Mouse (Mus musculus) G1E (cell line): ENCODE data around the gene Rnf185. TPM values are rescaled to one million over a fixed set of nuclear protein-coding genes. Genes with fewer than 3 reads are reported as not detected.

Experiments
- ATAC-seq: 2 replicates; pipeline ENCODE4 v1.8.0; 2016; ENCODE audit warnings: mild to moderate bottlenecking; ENCODE audit not compliant: insufficient number of reproducible peaks, poor library complexity, low FRiP score, severe bottlenecking; ENCODE audit errors: extremely low read depth
- DNase-seq: peaks from one replicate; pipeline ENCODE4 v3.0.0; 2012; ENCODE audit warnings: low spot score
- H3K27me3 ChIP-seq: 2 replicates; pipeline ENCODE4 v1.6.1; 2012; ENCODE audit warnings: mild to moderate bottlenecking, low read length, inconsistent platforms; ENCODE audit not compliant: insufficient read depth
- H3K36me3 ChIP-seq: replicated peaks from 2 replicates; pipeline ENCODE3; 2012; ENCODE audit warnings: mild to moderate bottlenecking, inconsistent platforms
- H3K4me1 ChIP-seq: 2 replicates; pipeline ENCODE4 v1.6.1; 2012; ENCODE audit warnings: low read depth, low read length, inconsistent platforms, mixed read lengths; ENCODE audit not compliant: insufficient read depth
- H3K4me3 ChIP-seq: 2 replicates; pipeline ENCODE4 v1.5.1; 2012; ENCODE audit warnings: low read depth, mild to moderate bottlenecking, inconsistent platforms, low read length, moderate library complexity, mixed read lengths
- H3K9me3 ChIP-seq: replicated peaks from 2 replicates; pipeline ENCODE4 v1.6.1; 2012; ENCODE audit warnings: inconsistent platforms
- CTCF ChIP-seq: IDR thresholded peaks from 2 replicates; pipeline ENCODE4 v1.5.1; 2012; ENCODE audit warnings: low read depth, low read length, inconsistent platforms, mixed read lengths
- GATA1 ChIP-seq: IDR thresholded peaks from 2 replicates; pipeline ENCODE4 v1.6.1; 2012; ENCODE audit warnings: borderline replicate concordance, low read length, inconsistent platforms, mixed read lengths
- GATA2 ChIP-seq: IDR thresholded peaks from 2 replicates; pipeline ENCODE4 v1.6.1; 2012; ENCODE audit warnings: low read depth, low read length, inconsistent platforms, borderline replicate concordance
- POLR2AphosphoS5 ChIP-seq: IDR thresholded peaks from 2 replicates; pipeline ENCODE4 v1.6.1; 2012; ENCODE audit warnings: low read depth, low read length, inconsistent platforms; ENCODE audit not compliant: insufficient replicate concordance
- TAL1 ChIP-seq: conservative IDR thresholded peaks from 2 replicates; pipeline ENCODE4 v1.6.1; 2012; ENCODE audit warnings: low read depth, low read length, inconsistent platforms, mixed read lengths
- polyA plus RNA-seq: library from polyadenylated mRNA; stranded (reverse); fragments of >175 nt; gene quantifications from 2 replicates; pipeline ENCODE4 v1.2.3, GENCODE M21; 2012
- total RNA-seq, 2 experiments: library from RNA; stranded (forward) in 1 of 2; stranded (reverse) in 1 of 2; fragments of 200-1000 nt in 1 of 2; fragments of >200 nt in 1 of 2; fragmentation: Nextera tagmentation in 1 of 2; gene quantifications; 2 replicates each; pipeline ENCODE4 v1.2.3; 2014 to 2017

The Rnf185 gene
- total and polyA plus RNA-seq, 3 experiments = 2.7 to 17.4 (median 13.4) TPM

DNA sequence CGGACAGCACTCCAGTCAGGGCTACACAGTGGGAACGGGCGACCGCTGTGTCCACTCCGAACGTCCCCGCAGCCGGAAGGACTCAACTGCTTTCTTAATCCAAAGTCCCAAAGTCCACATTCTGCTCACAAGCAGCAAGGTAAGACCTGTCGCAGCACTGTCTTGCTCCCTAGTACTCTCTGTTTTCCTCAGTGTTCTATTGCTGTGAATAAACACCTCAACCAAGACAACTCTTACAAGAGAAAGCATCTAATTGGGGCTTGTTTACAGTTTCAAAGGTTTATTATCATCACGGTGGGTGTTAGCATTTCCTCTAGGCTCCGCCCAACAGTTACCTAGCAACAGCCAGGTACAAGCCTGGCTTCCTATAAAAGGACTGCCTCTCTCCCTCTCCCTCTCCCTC is 19.3 kb upstream of the Rnf185 start:
- Histone ChIP-seq H3K27me3 (peaks cover 21% of the 10 kb centered on the region), H3K36me3 (no peaks in the 10 kb centered on the region), H3K4me1 (no peaks in the 10 kb centered on the region), H3K4me3 (no peak overlapping the region), H3K9me3 (no peaks in the 10 kb centered on the region)
- ATAC-seq (no peak), DNase-seq (no peak)
- TF ChIP-seq GATA1 (no peak), GATA2 (no peak), CTCF (no peak), POLR2AphosphoS5 (no peak), TAL1 (no peak)

DNA sequence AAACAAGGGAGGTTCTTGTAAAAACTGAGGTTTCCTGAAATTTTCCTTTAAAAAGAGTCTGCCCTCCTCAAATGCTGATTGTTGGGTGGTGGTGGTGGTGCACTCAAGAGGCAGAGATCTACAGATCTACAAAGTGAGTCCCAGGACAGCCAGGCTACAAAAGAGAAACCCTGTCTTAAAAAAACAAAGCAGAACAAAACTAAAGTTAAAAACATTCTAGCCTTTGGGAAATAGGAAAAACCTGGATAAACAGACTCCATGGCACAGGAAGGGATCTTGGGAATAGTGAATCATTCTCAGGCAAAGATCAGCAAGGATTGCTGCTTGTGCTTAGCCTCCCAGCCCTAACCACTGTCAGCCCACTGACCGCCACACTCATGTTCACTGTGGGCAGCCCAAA is 10.7 kb upstream of the Rnf185 start:
- Histone ChIP-seq H3K4me1 (peaks cover 7% of the 10 kb centered on the region; the same call in 1 of the 2 replicates), H3K27me3 (peaks cover 16% of the 10 kb centered on the region), H3K9me3 (no peaks in the 10 kb centered on the region), H3K4me3 (no peak overlapping the region), H3K36me3 (no peaks in the 10 kb centered on the region)
- no peak for DNase-seq
- no peak for TF ChIP-seq POLR2AphosphoS5
- TF ChIP-seq CTCF = no peak
- no peak for TF ChIP-seq GATA2
- no peak for TF ChIP-seq GATA1
- ATAC-seq = no peak

DNA sequence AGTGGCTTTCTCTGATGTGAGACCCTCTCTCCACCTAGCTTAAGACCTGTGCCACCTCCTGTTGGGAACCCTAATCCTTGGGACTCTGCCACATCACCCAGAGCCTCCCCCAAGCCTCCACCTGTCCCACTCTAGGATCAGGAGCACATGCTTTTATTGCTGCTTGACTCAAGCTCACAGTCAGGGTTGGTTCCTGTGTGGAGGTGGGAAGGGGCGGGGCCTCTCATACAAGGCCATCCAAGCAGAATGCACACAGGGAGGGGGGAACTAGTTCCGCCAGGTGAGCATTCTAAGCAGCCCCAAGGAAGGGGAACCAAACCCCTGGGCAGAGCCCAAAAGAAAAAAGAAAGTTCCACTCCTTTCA is 6.9 kb upstream of the Rnf185 start:
- H3K27me3 ChIP-seq = peaks cover 7% of the 10 kb centered on the region
- TF ChIP-seq GATA1 (no peak), TAL1 (no peak)
- H3K36me3 ChIP-seq = peaks cover 30% of the 10 kb centered on the region
- no peak overlapping the region for H3K4me3 ChIP-seq
- ATAC-seq (no peak), DNase-seq (no peak)
- peaks cover 9% of the 10 kb centered on the region; the same call in 1 of the 2 replicates for H3K4me1 ChIP-seq
- H3K9me3 ChIP-seq = no peaks in the 10 kb centered on the region

DNA sequence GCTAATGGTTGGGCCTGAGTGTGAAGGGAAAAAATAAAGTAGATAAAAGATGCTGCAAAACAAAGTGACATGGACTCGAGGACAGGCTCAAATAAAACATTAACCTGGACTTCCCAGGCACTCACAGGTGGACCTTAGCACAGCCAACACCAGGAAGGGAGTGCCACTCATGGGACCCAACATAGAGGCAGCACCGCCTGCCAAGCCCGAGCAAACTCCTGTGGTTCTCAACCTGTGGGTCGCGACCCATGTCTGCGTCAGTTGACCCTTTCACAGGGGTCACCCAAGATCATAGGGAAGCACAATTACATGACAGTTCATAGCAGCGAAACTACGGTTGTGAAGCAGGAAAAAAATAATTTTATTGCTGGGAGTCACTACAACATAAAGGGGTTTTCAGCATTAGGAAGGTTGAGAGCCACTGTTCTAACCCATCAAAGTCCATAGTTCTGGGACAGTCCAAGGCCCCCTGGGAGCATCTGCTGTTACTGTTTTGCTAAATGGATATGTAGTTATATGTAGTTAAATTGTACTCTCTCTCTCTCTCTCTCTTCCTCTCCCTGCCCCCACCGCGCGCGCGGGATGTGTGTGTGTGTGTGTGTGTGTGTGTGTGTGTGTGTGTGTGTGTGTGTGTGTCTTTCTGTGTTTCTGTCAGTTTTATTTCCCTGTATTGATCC is 6.4 kb upstream of the Rnf185 start:
- Histone ChIP-seq H3K36me3 (peaks cover 34% of the 10 kb centered on the region), H3K9me3 (no peaks in the 10 kb centered on the region), H3K27me3 (peaks cover 7% of the 10 kb centered on the region), H3K4me1 (peaks cover 13% of the 10 kb centered on the region), H3K4me3 (no peak overlapping the region)
- ATAC-seq = no peak
- TF ChIP-seq GATA2 (no peak), TAL1 (no peak), GATA1 (no peak), POLR2AphosphoS5 (no peak), CTCF (no peak)
- DNase-seq = no peak

DNA sequence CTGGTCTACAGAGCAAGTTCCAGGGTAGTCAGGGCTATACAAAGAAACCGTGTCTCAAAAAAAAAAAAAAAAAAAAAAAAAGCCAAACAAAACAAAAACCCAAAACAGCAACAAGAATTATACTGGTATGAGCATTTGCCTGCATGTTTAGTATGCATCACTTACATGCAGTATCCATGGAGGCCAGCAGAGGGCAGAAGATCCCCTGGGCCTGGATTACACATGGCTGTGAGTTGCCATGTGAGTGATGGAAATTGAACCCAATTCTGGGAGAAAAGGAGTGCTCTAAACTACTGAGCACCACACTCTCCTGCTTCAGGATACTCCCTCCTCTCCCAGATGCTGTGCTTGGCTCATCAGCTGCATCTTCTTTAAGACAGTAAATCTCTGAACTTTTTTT is 4.2 kb upstream of the Rnf185 start:
- Histone ChIP-seq H3K9me3 (no peaks in the 10 kb centered on the region), H3K27me3 (peaks cover 4% of the 10 kb centered on the region), H3K4me3 (no peak overlapping the region), H3K36me3 (peaks cover 37% of the 10 kb centered on the region), H3K4me1 (peaks cover 27% of the 10 kb centered on the region)
- no peak for ATAC-seq
- peak; percentile 14 for DNase-seq
- TF ChIP-seq TAL1 (no peak), CTCF (peak; percentile 92)

DNA sequence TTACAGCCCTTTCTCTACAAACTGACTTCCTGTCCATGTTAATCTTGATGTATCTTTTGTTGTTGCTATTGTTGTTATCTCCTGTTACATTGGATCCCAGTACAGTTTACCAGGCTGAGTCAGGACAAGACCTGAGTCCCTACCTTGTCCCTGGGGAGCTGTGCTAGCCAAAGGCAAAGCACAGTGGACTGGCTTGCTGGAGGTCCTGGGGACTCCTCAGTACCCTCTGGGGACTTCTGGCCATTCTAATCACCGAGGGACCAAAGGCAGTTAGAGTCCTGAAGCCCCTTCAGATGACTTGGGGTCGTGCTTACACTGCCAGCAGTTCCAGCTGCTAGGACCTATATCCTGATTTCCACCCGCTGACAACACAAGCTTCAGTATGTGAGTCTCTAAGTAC is 2.3 kb upstream of the Rnf185 start:
- no peak for TF ChIP-seq TAL1
- no peak for TF ChIP-seq CTCF
- no peak for TF ChIP-seq GATA1
- TF ChIP-seq POLR2AphosphoS5 = no peak
- TF ChIP-seq GATA2 = no peak
- Histone ChIP-seq H3K9me3 (no peaks in the 10 kb centered on the region), H3K27me3 (no peaks in the 10 kb centered on the region), H3K4me1 (peaks cover 37% of the 10 kb centered on the region), H3K36me3 (peaks cover 37% of the 10 kb centered on the region), H3K4me3 (no peak overlapping the region)
- no peak for DNase-seq
- ATAC-seq = no peak

DNA sequence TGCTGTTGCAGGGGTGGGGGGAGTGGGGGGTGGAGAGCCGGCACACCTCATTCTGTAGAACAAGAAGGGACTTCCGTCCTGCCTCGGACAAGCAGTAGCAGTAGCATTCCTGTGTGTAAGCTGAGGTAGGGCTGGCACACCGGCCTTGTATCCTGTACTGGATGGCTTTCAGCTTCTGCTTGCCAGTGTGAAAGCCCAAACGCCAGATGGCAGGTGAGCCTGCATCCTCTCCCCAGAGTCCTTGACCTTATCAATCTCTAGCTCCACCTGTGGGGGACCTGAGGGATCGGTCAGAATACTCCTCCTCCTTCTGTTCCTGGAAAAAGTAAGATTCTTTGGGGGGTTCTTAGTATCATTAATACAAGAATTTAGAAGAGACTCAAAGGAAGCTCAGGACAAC is 1.3 kb upstream of the Rnf185 start:
- DNase-seq (peak; percentile 29), ATAC-seq (no peak)
- H3K4me1 ChIP-seq = peaks cover 38% of the 10 kb centered on the region
- H3K27me3 ChIP-seq = no peaks in the 10 kb centered on the region
- TF ChIP-seq CTCF (no peak), GATA2 (no peak), TAL1 (no peak), GATA1 (no peak), POLR2AphosphoS5 (no peak)
- H3K9me3 ChIP-seq = no peaks in the 10 kb centered on the region
- peaks cover 37% of the 10 kb centered on the region for H3K36me3 ChIP-seq
- H3K4me3 ChIP-seq = peak overlapping the region; percentile 60; the same call in 1 of the 2 replicates
